Mouse (Mus musculus) splenic B cell, adult 2 months (primary cell): ENCODE results near the gene Adcy4.
"Not testable (repeated sequence)": the region's sequence is repeated elsewhere in the genome, so short reads cannot be mapped to it uniquely, and the experiment has no call there.

Experiments
- DNase-seq: peaks from one replicate; pipeline ENCODE4 v3.0.0-alpha.2; 2011; ENCODE audit warnings: low read depth, low spot score
- H3K27me3 ChIP-seq: 2 replicates; pipeline ENCODE4 v1.6.1; 2012; ENCODE audit warnings: mild to moderate bottlenecking, low read length, moderate library complexity, mixed read lengths; ENCODE audit not compliant: control insufficient read depth, poor library complexity, insufficient read depth, severe bottlenecking
- H3K36me3 ChIP-seq: 2 replicates; pipeline ENCODE4 v1.6.1; 2012; ENCODE audit warnings: mild to moderate bottlenecking, low read length, moderate library complexity, mixed read lengths; ENCODE audit not compliant: control insufficient read depth, poor library complexity, insufficient read depth, severe bottlenecking

Adcy4 gene

DNA sequence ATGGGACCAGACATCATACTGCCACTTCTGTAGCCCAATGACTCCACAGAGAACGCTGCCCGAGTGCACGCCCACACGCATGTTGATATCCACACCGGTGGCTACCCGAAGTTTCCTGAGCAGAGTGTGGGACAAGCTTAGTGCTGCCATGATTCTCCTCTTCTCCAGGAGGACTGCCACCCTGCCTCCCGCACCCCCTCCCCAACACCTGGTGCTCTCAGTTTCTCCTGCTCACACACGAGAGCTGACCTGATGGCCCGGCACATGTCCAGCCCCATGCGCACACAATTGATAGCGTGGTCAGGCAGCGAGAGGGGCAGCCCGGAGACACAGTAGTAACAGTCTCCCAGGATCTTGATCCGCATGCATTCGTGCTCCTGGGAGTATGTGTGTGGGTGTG, 5.2 kb downstream of the Adcy4 start:
- no peak for DNase-seq
- H3K27me3 ChIP-seq = no peaks in the 10 kb centered on the region
- H3K36me3 ChIP-seq = no peaks in the 10 kb centered on the region

DNA sequence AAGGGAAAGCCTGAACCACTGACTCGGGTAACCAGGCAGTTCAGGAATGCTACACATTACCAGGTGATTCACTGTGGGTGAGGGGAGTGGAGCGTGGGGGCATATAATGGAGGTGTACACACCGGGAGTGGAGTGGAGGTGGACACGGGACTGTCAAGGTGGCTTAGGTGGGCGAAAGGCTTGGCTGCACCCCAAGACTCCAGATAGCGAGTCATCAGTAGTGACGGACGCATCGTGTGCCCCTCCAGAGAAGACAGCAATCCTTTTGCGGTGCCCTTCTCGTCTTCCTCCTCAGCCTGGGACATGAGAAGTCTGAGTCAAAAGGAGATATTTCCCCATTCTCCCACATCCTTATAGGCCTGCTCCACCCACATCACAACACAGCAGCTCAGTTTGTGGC, 6.1 kb downstream of the Adcy4 start:
- no peak for DNase-seq
- no peaks in the 10 kb centered on the region for H3K36me3 ChIP-seq
- H3K27me3 ChIP-seq = no peaks in the 10 kb centered on the region

DNA sequence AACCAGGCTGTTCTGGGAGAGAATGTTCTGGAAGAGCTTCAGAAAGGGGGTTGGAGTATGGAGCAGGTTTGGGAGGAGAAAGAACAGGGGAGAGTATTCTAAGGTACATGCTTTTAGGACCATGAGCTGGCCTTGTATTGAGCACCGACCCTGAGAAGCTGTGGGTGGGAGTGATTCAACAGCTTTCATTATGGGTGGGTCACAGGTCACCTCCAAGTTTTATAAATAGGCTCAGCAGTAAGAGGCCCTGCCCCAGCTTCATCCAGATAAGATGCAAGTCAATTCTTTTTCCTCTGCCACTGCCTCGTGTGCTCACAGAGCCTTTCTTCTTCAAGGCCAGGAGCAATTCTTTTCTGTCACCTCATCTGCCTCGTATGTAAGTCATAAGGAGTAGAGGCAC, 6.7 kb downstream of the Adcy4 start:
- Histone ChIP-seq H3K27me3 (no peaks in the 10 kb centered on the region), H3K36me3 (no peaks in the 10 kb centered on the region)
- DNase-seq = no peak

DNA sequence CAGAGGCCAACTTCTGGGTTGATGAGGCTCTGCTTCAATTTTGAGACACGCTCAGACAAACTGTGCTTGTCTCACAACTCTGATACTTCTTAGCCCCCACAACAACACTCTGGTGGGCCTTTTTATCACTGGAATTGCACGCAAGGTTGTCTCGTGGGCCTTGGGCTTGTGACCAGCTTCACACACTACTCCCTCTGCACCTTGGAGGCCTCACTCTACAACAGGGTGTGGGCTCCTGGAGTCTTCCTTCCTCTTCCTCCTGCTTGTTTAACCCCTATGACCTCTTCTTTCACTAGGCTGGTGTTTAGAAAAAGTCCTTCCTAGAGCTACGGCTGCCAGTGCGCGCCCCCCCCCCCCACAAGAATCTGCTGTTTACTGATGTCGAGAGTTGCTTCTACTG, 7.2 kb downstream of the Adcy4 start:
- no peak for DNase-seq
- H3K36me3 ChIP-seq = no peaks in the 10 kb centered on the region
- H3K27me3 ChIP-seq = no peaks in the 10 kb centered on the region

DNA sequence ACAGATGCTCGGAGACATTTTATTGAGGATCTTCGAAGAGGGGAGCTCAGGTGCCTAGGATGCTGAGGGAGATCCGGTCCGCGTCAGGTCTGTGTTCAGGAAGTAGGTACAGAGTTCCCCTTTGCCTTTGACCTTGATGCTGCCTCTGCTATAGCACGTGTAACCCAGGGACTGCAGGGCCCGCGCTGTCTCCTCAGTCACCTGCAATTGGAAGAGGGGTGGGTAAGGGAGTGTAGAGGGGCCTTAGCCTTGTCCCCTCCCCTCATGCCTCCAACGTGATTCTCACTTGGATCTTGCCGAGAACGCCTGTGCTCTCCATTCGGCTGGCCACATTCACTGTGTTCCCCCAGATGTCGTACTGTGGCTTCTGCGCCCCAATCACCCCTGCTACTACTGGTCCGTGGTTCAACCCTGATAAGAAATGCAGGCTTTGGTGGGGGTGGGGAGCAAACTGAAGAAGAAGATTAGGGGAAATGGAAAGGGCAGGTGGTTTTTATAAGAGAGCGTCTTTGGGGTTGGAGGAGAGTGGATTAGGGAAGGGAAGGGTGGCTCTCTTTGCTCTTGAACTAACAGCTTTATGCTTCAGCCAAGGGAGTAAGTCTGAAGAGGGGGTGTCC, 14.7 kb downstream of the Adcy4 start:
- H3K27me3 ChIP-seq = no peaks in the 10 kb centered on the region
- H3K36me3 ChIP-seq = no peaks in the 10 kb centered on the region
- DNase-seq = no peak

DNA sequence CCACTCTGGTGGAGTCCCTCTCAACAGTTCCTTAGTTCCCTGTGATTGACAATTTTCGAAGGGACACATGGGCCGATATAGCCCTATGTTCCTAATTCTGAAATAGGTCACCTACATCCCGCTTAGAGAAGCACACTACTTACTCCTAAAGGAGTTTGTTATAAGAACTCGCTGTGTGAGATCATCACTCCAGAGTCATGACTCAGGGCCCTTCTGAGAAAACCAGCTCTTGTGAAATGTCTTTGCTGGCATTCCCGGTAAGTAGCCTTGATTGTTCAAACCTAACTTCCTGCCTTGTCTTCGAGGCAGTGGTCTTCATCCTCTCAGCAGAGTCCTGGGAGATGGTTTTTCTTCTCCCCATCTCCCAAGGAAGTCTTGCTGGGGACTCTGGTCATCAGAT, 15.3 kb downstream of the Adcy4 start:
- Histone ChIP-seq H3K27me3 (no peaks in the 10 kb centered on the region), H3K36me3 (no peaks in the 10 kb centered on the region)
- DNase-seq = no peak

DNA sequence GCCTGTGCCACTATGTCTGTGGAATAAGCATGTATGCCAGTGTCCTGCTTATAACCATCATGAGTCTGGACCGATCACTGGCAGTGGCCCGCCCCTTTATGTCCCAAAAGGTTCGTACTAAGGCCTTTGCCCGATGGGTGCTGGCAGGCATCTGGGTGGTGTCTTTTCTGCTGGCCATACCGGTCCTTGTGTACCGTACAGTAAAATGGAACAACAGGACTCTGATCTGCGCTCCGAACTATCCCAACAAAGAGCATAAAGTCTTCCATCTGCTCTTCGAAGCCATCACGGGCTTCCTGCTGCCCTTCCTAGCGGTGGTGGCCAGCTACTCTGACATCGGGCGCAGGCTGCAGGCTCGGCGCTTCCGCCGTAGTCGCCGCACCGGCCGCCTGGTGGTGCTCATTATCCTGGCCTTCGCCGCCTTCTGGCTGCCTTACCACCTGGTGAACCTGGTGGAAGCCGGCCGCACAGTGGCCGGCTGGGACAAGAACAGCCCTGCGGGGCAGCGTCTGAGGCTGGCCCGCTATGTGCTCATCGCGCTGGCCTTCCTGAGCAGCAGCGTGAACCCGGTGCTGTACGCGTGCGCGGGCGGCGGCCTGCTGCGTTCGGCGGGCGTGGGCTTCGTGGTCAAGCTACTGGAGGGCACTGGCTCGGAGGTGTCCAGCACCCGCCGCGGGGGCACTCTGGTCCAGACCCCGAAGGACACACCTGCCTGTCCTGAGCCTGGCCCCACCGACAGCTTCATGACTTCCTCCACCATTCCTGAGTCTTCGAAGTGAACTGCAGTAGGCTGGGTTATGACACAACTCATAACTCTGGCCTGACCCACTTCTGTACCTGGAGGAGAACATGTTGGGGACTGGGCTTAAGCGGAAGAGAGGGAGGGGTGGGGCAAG, 16.1 kb downstream of the Adcy4 start:
- DNase-seq = peak; percentile 51
- no peaks in the 10 kb centered on the region for H3K36me3 ChIP-seq
- no peaks in the 10 kb centered on the region for H3K27me3 ChIP-seq

DNA sequence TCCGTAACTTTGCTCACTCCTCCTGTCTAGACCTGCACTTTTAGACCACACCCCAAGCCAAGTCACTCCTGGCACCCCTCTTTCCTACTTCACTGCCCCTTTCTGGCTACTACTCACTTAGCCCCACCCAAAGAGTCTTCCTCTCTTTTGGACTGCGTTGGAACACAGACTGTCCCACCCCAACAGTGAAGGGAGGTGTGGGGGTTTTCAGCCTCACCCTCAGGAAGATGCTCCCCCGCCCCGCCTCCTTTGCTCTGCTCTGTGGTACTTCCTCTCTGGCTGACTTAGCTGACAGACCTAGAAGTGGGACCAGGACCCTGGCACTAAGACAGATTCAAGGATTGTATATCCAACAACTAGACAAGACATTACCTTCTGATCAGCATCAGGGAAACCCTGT, 18.2 kb downstream of the Adcy4 start, which contains the start of gene Ltb4r1:
Ltb4r1 (plus strand) TSS at position 267 of the 400 bp plus-strand sequence.
- DNase-seq = no peak
- Histone ChIP-seq H3K27me3 (no peaks in the 10 kb centered on the region), H3K36me3 (no peaks in the 10 kb centered on the region)

DNA sequence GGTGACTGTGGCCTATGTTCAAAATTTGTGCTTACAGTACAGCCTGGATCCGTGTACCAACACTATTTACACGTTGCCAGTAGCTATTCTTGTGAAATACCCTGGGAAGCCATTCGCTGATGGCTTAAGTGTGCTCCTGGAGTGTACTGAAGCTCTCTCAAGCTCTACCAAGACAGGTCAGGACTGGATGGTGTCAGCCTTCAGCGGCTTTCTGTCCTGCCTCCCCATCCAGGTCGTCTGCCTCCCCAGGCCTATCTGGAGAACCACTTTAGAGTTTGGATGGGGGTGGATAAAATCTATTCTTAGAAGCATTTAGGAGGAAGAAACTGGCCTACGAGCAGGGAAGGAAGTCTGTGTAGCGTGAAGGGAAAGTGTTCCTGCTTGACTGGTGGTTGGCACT, 20.7 kb downstream of the Adcy4 start:
- DNase-seq = no peak
- Histone ChIP-seq H3K36me3 (no peaks in the 10 kb centered on the region), H3K27me3 (no peaks in the 10 kb centered on the region)

DNA sequence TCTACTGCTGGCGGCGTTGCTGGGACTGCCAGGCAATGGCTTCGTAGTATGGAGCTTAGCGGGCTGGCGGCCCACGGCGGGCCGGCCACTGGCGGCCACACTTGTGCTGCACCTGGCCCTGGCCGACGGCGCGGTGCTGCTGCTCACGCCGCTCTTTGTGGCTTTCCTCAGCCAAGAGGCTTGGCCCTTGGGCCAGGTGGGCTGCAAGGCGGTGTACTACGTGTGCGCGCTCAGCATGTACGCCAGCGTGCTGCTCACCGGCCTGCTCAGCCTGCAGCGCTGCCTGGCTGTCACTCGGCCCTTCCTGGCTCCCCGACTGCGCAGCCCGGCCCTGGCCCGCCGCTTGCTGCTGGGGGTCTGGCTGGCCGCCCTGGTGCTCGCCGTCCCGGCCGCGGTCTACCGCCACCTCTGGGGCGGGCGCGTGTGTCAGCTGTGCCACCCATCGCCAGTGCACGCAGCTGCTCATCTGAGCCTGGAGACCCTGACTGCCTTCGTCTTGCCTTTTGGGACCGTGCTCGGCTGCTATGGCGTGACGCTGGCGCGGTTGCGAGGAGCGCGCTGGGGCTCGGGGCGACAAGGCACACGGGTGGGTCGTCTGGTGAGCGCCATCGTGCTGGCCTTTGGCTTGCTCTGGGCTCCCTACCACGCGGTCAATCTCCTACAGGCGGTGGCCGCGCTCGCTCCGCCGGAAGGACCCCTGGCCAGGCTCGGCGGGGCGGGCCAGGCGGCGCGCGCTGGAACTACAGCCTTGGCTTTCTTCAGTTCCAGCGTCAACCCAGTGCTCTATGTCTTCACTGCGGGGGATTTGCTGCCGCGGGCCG, 21.7 kb downstream of the Adcy4 start:
- no peak for DNase-seq
- no peaks in the 10 kb centered on the region for H3K36me3 ChIP-seq
- H3K27me3 ChIP-seq = no peaks in the 10 kb centered on the region

DNA sequence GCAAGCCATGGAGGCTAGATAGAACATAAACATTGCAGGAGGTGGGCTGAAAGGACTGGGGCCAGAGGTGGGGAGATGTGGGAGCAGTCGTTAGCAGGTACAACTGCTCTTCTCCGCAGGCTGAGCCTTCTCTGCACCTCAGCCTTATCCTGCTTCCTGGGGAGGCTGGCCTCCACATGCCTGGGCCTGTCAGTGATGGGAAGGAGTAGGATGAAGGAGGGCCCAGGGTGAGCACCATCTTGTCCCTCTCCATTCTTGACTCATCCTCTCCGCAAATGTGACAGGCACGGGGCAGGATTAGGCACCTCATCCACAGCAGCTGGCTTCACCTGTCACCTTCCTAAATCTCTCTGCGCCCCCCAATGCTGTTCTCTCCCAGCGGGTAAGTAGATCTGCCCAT, 22.7 kb downstream of the Adcy4 start, which contains the start of gene Ltb4r2:
Ltb4r2 (plus strand) TSS at position 266 of the 400 bp plus-strand sequence.
- no peak for DNase-seq
- Histone ChIP-seq H3K27me3 (no peaks in the 10 kb centered on the region), H3K36me3 (no peaks in the 10 kb centered on the region)

DNA sequence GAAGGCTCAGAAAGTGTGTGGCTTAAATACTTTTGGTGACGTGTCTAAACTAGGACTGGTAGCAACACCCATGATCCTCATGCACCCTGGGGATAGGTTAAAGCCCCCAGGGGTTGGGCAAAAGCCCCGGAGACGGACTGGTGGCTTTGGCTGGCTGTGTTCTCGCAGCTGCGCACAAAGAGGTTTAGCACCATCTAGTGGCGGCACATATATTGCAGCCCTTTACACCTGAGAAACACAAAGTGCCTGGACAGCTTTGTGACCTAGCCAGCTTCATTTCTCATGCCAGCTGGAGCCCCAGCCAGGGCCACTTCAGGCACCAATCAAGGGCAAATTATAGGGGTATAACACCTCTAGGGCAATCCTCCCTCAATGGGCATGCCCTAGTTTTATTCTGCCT, 23.7 kb downstream of the Adcy4 start:
- not testable (repeated sequence) for H3K36me3 ChIP-seq, H3K27me3 ChIP-seq
- peak; percentile 88 for DNase-seq

DNA sequence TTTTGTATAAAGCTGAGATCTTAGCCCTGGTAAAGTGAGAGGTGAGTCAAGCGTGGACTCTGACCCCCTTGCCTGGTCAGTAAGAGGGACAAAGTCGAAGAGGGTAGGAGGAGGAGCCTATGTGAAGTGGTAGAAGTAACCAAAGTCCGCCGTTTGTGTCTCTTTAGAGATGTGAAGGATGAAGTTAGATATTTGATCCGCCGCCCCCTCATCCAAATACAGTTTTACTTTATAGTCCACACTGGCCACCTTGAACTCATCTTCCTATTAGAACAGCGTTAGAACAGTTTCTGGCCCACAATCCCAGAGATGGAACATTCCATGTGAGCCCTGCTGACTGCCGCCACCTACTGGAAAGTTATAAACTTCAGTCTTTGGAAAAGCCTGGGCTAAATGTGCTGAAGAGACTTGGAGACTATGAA, 25.5 kb downstream of the Adcy4 start, which contains the start of gene Cideb:
Cideb (minus strand) TSS at position 96 of the 422 bp plus-strand sequence.
- peak; percentile 51 for DNase-seq
- peaks cover 4% of the 10 kb centered on the region for H3K36me3 ChIP-seq

DNA sequence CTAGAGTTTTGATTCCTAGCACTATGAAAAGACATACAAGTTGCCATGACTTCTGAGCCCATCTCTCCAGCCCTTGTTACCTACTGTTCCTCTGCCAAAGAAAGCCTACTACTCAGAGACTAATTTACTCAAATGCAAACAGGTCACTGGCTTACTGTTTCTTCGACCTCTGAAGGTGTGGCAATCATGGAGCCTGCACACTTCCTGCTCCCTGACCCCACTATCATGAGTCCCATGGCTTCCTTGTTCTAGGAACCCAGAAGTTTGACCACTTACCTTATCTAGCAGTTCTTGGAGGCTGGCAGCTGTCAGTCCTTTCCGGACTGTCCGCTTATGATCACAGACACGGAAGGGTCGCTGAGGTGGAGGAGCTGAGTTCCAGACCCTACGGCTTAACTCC, 26.3 kb downstream of the Adcy4 start:
- Histone ChIP-seq H3K36me3 (peaks cover 7% of the 10 kb centered on the region), H3K27me3 (no peaks in the 10 kb centered on the region)
- DNase-seq = no peak

More for the DNA sequence above, 25.5 kb downstream of the Adcy4 start, which contains the start of gene Cideb:
- H3K27me3 ChIP-seq = no peaks in the 10 kb centered on the region
